Mouse (Mus musculus) lung, postnatal 0 days (tissue): ENCODE measurements around the gene Fam189a2.

ENCODE experiments used
- CTCF ChIP-seq: IDR thresholded peaks from 2 replicates; pipeline ENCODE4 v1.5.1; 2016; ENCODE audit warnings: antibody characterized with exemption, mild to moderate bottlenecking
- EP300 ChIP-seq: IDR thresholded peaks from 2 replicates; pipeline ENCODE4 v1.6.1; 2016; ENCODE audit warnings: antibody characterized with exemption, mild to moderate bottlenecking, control low read depth

DNA sequence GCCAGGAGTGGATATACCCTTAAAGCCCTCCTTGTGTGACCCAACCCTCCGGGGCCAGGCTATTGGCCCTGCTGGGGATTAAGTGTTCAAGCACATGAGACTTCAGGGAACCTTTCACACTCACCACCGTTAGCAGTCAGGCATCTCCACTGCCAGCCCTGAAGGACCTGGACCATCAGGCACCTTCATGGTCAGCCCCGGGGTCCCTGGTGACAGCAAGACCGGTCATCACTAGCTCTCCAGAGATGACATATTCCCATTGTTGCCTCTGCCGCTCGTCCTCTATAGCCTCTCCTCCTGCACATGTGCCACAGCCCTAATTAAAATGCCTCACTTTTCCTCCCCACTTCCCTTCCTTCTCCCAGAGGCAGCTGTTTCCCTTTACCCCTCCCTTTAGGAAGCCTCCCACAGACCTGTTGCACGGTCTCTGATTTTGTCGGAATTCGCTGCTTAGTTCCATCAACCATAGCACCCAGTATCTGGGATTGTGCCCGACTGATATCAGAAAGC is 66.4 kb downstream of the Fam189a2 start:
- no peak for TF ChIP-seq CTCF
- no peak for TF ChIP-seq EP300
